Mouse (Mus musculus) intestine, postnatal 0 days (tissue): ENCODE data around the gene Vmn2r97. TPM values are rescaled to one million over a fixed set of nuclear protein-coding genes. Genes with fewer than 3 reads are reported as not detected.
"Not testable (repeated sequence)": the region's sequence is repeated elsewhere in the genome, so short reads cannot be mapped to it uniquely, and the experiment has no call there.

Experiments used
- ATAC-seq: fragments of 200-750 bp; cut with Nextera tagmentation; 2 replicates; pipeline ENCODE4 v1.8.0; 2017; ENCODE audit warnings: mild to moderate bottlenecking, moderate TSS enrichment, moderate library complexity
- H3K27ac ChIP-seq: fragments of 300-500 bp; sonication (generic); 2 replicates; pipeline ENCODE4 v1.5.1; 2014; ENCODE audit warnings: mild to moderate bottlenecking, low read depth, low read length, moderate library complexity
- H3K27me3 ChIP-seq: fragments of 300-500 bp; sonication (generic); replicated peaks from 2 replicates; pipeline ENCODE4 v1.6.1; 2014; ENCODE audit warnings: low read length, mixed read lengths; ENCODE audit not compliant: control insufficient read depth, insufficient read depth
- H3K36me3 ChIP-seq: fragments of 300-500 bp; sonication (generic); 2 replicates; pipeline ENCODE4 v1.6.1; 2014; ENCODE audit warnings: mild to moderate bottlenecking, moderate library complexity; ENCODE audit not compliant: control insufficient read depth, insufficient read depth
- H3K4me1 ChIP-seq: fragments of 300-500 bp; sonication (generic); replicated peaks from 2 replicates; pipeline ENCODE4 v1.6.1; 2014; ENCODE audit warnings: antibody characterized with exemption, low read length, mixed read lengths; ENCODE audit not compliant: control insufficient read depth, insufficient read depth
- H3K4me2 ChIP-seq: fragments of 300-500 bp; sonication (generic); replicated peaks from 2 replicates; pipeline ENCODE4 v1.6.1; 2014; ENCODE audit warnings: low read depth, mild to moderate bottlenecking, moderate library complexity
- H3K4me3 ChIP-seq: fragments of 300-500 bp; sonication (generic); 2 replicates; pipeline ENCODE4 v1.5.1; 2014; ENCODE audit warnings: low read depth, low read length
- H3K9ac ChIP-seq: fragments of 300-500 bp; sonication (generic); 2 replicates; pipeline ENCODE4 v1.6.1; 2014; ENCODE audit warnings: mild to moderate bottlenecking, low read depth, low read length
- H3K9me3 ChIP-seq: fragments of 300-500 bp; sonication (generic); 2 replicates; pipeline ENCODE4 v1.6.1; 2016; ENCODE audit warnings: mixed run types; ENCODE audit not compliant: control insufficient read depth
- CTCF ChIP-seq: sonication (generic); IDR thresholded peaks from 2 replicates; pipeline ENCODE4 v1.5.1; 2016; ENCODE audit warnings: low read depth, mild to moderate bottlenecking, control low read depth, antibody characterized with exemption, moderate library complexity
- WGBS: fragments of 180-500 bp; shearing (Covaris S2); extraction: QIAGEN DNeasy Blood & Tissue Kit; methylation state at CpG from one replicate; pipeline ENCODE4 v1.1.7; 2014; 5-methylcytosine and 5-hydroxymethylcytosine counted together
- polyA plus RNA-seq: library from polyadenylated mRNA; unstranded; fragments of >200 nt; fragmentation: Nextera tagmentation; extraction: Ambion mirVana; gene quantifications from 2 replicates; pipeline ENCODE4 v1.2.1, GENCODE M21; 2015

Gene Vmn2r97
- not detected in 2 replicates for polyA plus RNA-seq

DNA sequence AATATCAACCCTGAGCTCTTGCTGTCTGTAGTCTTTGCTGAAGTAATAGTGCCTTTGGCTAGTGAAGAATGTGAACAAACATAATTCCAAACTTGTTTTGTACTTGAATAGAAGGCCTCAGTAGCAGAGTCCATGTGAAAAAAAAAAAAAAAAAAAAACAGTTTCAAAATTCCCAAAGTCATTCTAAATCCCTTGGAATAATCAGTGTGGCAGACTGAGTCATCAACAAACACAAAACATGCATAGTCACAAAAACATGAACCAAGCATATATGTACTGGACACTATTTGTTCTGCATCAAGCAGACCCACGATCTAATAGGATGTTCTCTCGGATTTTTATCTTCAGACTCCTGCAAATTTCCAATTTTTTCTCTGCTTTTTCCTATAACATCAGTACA is at the start of gene Vmn2r97:
Gene Vmn2r97, plus strand, starts transcription at position 301 of the 400 bp plus-strand sequence.
- H3K4me3 ChIP-seq, ATAC-seq, H3K4me1 ChIP-seq, H3K4me2 ChIP-seq, H3K27me3 ChIP-seq, H3K36me3 ChIP-seq, H3K27ac ChIP-seq, H3K9ac ChIP-seq, H3K9me3 ChIP-seq: not testable (repeated sequence)
- WGBS = 77% methylated on average over 2 of the region's 2 CpGs

GRCm38 (mm10) chr17:18882436-18882835 is 31.7 kb upstream of the Vmn2r97 start:
- not testable (repeated sequence) for H3K9ac ChIP-seq, H3K9me3 ChIP-seq, H3K27ac ChIP-seq, H3K4me3 ChIP-seq, H3K4me1 ChIP-seq, H3K27me3 ChIP-seq, H3K4me2 ChIP-seq, H3K36me3 ChIP-seq, ATAC-seq
- WGBS = 80% methylated on average over 1 of the region's 2 CpGs

DNA sequence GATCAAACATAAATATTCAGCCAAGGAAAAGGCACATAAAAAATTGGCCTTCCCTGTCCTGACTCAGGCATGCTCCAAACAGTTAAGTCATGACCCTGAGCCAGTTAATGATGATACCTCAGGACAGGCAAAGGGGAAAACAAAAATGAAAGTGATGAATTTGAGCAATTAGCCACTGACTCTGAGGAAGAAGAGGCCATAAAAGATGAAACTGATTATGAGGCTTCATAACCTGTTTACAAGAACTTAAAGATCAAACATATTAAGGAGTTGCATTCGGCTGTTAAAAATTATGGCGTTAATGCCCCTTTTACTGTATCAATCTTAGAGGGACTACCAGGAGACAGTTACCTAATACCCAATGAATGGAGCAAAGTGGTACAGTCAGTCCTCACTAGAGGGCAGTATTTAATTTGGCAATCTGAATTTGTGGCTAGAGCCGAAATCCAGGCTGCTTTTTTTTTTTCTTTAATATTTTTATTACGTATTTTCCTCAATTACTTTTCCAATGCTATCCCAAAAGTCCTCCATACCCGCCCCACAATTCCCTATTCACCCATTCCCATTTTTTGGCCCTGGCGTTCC is 24.3 kb upstream of the Vmn2r97 start:
- no peak overlapping the region for H3K4me2 ChIP-seq
- no peaks in the 10 kb centered on the region for H3K9me3 ChIP-seq
- no peak for ATAC-seq
- no peak overlapping the region for H3K4me3 ChIP-seq
- no peak overlapping the region for H3K9ac ChIP-seq
- H3K4me1 ChIP-seq = no peaks in the 10 kb centered on the region
- WGBS = 84% methylated on average over 6 of the region's 6 CpGs
- H3K36me3 ChIP-seq = no peaks in the 10 kb centered on the region
- no peak overlapping the region for H3K27ac ChIP-seq
- TF ChIP-seq CTCF = no peak
- no peaks in the 10 kb centered on the region for H3K27me3 ChIP-seq

DNA sequence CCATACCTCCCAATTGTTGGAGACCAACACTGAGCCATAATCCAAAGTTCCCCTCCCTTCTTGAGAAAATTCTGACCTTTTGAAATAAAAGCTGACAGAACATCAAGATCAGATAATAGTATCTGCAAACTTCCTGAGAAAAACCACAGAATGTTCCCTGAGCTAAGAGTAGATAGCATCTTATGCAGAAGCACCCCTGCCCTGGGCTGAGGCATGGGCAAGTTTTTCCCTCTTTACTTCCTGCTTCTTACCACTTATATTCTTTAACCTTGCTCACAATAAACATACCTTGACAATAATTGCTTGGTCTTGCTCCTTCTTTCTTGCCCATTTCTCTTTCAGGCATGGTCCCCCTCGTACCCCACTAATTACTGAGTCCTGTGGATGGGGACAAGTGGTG is 43.7 kb downstream of the Vmn2r97 start:
- not testable (repeated sequence) for H3K4me1 ChIP-seq, H3K27me3 ChIP-seq, H3K36me3 ChIP-seq, H3K9me3 ChIP-seq, H3K27ac ChIP-seq, ATAC-seq, H3K4me2 ChIP-seq, H3K9ac ChIP-seq, H3K4me3 ChIP-seq
- 67% methylated on average over 1 of the region's 1 CpGs for WGBS

- Histone ChIP-seq H3K4me1 (no peaks in the 10 kb centered on the region), H3K4me3 (no peak overlapping the region), H3K36me3 (no peaks in the 10 kb centered on the region), H3K9ac (no peak overlapping the region), H3K27me3 (no peaks in the 10 kb centered on the region), H3K27ac (no peak overlapping the region), H3K9me3 (no peaks in the 10 kb centered on the region; the same call in 1 of the 2 replicates), H3K4me2 (no peak overlapping the region)
- 89% methylated on average over 29 of the region's 29 CpGs for WGBS
- no peak for ATAC-seq
- TF ChIP-seq CTCF = no peak
Measured at GRCm38 (mm10) chr17:18968371-18969275, 54.5 kb downstream of the Vmn2r97 start.

Other genes starting within 250 kb of the Vmn2r97 start
- gene Vmn2r98, start 139.2 kb downstream of the Vmn2r97 start, polyA plus RNA-seq = not detected in 2 replicates